Mouse (Mus musculus) kidney, adult 9 months (tissue): ENCODE measurements around the gene B830017H08Rik.
A peak's percentile ranks its signal among the peaks of the same experiment; 100 is the strongest.

ENCODE experiments used
- DNase-seq: peaks from one replicate; pipeline ENCODE4 v3.0.0; 2022

Gene B830017H08Rik

DNA sequence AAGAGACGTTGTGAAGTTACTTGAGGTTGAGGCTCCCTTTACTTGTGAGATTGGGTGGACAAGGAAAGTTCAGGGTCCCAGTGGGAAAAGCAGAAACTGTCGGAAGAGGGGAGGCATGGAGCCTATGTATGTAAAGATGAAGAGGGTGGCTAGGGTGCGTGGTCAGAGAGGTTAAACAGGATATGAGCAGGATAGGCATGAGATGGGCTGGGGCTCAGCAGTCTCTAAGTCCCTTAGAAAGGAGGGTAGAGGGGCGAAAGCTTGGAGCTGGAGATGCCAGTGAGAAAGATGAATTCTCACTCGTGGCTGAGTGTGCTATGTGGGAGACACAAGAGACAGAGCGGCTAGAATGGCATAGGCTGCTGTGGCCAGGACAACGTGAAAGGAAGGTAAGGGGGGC lies at the start of gene B830017H08Rik:
TSS of gene B830017H08Rik (plus strand) at position 301 of the 400 bp plus-strand sequence.
- DNase-seq: no peak

DNA sequence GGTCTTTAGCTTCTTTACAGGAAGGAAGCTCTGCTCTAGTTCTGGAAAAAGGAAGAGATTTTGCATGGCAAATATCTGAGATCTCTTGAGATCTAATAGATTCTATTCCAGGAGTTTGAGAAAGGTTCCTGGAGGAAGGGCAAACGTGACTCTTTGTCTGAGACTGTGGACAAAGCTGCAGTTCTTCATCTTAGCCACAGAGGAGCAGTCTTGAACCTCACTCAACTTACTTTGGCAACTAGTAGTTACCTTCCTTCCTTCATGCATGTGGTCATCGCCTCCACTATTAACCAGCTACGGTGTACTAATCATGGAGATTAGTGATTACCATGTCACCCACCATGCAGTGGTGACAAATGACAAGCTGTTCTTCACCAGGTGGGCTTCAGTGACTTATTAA lies 47.6 kb upstream of the B830017H08Rik start:
- DNase-seq: no peak

DNA sequence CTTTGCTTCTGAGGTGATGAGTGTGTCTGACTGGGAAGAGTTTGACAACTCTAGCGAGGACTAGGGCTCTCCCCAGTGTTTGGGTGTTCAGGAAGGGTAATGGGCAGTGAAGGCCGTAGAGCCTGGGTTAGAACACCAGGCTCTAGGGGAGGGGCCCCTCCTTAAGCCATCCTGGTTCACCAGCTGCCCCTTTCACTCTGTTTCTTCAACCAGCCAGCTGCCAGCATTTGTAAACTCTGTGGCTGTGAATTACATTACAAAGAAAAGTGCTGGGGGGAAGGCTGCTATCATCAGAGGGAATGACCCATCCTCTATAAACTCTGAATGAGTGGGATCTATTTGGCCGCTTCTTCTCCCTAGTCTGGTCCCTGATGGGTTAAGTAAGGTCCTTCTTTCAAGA lies 40.2 kb upstream of the B830017H08Rik start:
- DNase-seq: no peak

DNA sequence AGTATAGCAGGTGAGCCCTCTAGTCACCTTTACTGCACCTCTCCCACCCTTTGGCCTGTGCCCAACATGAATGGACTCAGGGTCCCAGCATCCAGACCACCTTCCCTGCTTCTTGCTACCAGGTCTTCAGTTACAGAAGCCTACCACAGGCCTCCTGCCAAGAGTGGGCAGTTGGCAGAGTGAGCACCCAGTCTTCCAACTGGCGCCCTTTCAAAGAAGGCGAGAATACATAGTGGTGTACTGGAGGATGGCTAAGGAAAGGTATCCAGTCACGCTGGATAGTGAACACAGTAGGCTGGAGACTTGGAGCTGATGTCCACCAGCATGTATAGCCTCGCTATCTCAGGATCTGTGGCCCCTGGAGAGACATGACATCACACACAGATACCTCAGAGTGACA lies 38.9 kb upstream of the B830017H08Rik start:
- DNase-seq: no peak

DNA sequence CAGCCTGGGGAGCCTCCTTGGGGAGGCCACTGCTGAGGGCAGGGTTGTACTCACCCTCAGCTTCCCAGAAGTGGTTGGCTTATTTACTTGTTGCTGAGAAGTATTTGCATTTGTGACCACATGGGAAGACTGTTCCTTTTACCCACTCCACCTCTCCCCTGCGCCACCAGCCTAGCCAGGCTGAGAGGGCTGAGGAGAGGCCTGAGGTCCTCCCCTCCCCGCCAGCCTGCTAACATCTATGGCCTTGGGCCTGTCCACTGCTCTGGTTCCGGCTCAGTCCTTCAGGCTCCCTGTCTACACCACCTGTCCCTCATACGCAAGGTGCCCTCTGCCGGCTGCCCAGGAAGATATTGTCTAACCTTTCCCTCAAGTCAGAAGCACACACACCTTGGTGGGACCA lies 37.3 kb upstream of the B830017H08Rik start:
- no peak for DNase-seq

DNA sequence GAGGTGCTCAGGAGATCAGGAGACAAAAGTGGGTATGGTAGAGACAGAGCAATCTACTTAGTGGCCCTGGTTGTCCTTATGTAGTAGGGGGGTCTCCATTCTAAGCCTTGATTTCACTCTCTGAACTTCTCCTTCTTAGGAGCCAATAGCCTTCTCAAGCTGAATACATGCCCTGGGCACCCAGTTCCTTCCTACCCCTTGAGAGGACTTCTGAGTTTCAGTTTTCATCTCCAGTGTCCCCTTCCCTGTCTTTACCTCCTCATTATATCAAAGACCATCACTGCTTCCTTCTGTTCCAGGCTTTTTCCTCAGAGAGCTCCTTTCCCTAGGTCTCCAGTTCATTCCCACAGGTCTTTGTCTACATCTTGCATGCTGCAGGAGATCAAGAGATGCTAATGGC lies 36.4 kb upstream of the B830017H08Rik start:
- no peak for DNase-seq

DNA sequence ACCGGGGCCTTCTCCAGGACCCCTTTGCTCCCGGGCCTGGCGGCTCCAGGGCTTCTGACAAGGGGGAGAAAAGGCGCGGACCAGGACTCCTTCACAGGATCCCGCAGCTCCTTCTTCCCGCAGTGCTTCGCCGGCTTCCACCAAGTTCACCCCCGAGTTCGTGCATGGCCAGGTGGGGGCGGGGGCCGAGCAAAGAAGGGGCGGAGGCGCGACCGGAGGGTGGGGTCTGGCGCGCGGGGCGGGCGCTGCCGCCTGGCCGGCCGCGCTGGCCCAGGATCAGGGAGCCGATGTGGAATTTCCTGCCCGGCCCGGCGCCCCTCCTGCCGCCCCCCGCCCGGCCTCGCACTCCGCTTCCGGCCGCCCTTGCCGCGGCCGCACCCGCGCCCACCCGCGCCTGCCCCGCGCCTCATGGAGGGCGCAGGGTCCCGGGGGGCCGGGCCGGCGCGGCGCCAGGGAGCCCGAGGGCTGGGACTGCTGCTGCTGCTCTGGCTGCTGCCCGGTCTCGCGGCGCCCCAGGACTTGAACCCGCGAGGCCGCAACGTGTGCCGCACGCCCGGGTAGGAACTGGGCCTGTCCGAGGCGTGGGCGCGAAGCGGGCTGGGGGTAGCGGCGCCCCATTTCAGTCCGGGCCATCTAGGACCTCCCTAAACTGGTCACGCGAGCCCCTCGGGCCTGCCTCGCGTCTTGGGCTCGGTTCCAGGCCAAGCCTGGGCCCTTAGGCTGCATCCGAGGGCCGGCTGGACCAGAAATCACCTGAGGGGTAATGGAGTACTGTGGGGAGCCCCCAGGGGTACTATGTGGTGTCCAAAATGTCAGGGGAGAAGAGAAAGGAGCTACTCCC lies 35.7 kb upstream of the B830017H08Rik start, which contains the start of gene Scarf2:
TSS of gene Scarf2 (plus strand) at position 312 of the 841 bp plus-strand sequence.
- DNase-seq: no peak

DNA sequence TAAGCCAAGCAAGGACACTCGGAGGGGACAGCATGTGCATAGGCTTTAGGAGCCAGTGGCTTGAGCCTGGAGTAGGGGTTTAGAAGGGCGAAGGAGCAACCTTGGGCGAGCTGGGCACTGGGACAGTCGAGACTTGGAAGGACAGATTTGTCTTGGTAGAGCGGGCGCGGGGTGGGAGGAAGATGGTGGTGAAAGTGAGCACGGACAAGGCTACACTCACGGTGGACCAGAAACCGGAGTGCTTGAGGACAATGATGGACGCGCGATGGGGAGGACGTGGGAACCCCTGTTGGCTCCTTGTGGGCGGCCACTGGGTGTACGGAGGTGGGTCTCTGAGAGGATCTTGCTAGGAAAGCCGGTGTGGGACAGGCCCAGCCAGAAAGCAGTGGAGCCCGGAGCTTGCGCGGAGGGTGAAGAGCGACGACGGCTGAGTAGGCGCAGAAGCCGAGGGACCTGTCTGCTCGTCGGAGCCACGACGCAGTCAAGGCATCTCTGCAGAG lies 35.1 kb upstream of the B830017H08Rik start:
- DNase-seq: no peak

DNA sequence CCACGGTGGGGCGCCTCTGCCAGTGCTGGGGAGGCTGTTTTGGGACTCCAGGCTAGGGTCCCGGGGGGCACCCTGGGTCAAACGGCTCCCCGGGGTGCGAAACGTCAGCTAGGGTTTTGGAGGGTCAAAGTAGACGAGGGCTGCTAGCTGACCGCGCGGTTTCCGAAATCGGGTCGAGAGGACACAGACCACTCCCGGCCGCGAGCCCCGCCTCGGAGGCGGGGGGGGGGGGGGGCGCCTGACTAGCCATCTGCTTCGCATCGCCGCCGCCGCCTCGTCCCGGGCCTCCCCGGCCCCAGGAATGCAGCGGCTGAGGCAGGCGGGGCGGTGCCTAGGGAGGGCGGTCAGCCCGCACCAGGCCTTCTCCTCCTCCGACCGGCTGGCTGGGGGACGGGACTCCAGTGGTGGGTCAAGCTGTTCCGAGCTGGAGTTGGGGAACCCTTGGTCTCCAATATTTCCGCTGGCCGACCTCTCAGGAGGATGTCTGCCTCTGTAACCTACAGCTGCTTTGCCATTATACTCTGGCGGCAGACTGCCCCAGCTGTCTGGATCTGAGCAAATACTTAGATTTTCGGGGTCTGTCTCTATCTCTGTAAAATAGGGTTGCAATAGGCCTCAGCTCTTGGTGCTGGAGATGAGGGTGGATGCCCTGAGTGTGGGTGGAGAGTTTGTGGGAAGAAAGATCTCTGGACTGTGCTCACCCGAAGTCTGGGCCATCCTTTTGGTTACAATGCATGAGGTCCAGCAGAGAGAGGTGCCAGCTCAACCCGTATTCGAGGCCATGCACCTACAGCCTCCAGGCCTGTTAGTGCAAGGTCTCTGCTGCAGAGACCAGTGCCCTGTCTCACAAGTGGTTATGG lies 34.4 kb upstream of the B830017H08Rik start:
- peak; percentile 54 for DNase-seq

DNA sequence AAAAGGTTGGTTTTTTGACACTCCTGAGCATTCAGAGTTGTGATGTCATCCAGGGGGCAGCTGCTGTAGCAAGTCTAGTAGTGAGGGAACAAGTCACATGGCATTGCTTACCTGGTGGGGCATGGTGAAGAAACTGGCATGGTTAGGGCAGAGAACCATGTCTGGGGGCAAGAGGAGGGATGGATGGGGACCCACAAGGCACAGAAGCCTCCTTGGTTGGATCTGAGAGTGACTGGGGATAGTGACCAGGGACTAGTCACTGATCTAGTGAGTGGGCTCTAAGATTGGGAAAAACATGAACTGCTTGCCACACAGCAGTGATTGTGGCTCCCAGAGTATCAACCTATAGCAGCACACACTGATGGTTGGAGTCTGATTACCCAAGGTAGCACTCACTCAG lies 33.3 kb upstream of the B830017H08Rik start:
- no peak for DNase-seq

DNA sequence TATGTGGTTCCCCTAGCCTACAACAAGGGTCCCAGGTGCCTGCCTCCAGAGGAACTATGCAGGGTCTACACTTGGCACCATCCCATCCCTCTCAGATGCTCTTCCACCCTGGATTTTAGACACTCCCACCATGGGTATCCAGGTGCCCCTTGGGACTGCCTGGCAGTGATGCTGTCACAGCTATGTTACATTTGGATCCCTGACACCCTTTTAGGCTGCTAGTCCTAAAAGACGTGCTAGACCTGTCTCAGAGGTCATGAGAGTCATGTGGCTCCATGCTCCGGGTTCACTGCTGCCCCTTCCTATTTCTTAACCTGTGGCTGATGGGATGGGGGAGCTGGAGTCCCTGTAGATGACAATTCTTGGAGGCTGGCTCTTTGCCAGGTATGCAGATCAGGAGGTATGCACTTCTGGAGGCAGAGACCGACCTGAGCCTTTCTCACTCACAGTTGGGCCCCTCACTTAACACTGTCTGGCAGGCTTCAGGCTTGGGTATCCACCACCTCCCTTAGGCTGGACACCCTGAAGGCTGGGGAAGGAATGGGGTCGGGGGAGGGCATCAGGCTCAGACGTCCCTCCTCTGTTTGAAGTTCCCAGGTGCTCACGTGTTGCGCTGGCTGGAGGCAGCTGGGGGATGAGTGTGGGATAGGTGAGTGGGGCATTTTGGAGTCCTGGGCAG lies 31.0 kb upstream of the B830017H08Rik start:
- no peak for DNase-seq

DNA sequence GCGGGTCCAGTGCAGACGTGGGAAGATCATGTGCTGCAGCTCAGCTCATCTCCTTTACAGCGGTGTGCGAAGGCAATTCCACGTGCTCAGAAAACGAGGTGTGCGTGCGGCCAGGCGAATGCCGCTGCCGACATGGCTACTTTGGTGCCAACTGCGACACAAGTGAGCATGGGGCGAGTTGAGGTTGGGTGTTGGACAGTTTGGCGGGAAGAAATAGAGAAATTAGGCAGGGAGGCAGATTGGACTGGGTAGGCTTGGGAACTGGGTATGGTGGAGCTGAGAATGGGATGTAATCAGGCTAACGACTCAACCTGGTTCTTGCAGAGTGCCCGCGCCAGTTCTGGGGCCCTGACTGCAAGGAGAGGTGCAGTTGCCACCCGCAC lies 30.5 kb upstream of the B830017H08Rik start:
- DNase-seq: no peak

DNA sequence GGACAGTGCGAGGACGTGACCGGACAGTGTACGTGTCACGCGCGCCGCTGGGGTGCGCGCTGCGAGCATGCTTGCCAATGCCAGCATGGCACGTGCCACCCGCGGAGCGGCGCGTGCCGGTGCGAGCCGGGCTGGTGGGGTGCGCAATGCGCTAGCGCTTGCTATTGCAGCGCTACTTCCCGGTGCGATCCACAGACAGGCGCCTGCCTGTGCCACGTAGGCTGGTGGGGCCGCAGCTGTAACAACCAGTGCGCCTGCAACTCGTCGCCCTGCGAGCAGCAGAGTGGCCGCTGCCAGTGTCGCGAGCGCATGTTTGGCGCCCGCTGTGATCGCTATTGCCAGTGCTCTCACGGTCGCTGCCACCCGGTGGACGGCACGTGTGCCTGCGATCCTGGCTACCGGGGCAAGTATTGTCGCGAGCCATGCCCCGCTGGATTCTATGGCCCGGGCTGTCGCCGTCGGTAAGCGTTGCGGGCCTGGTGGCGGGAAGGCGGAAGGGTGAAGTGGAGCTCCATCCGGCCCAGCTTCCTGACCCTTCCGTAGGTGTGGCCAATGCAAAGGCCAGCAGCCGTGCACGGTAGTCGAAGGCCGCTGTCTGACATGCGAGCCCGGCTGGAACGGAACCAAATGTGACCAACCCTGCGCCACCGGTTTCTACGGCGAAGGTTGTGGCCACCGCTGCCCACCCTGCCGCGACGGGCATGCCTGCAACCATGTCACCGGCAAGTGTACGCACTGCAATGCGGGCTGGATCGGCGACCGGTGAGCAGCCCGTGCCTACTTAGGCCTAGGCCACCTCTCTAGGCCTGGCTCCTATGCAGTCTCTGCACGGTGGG lies 29.9 kb upstream of the B830017H08Rik start:
- DNase-seq: no peak

DNA sequence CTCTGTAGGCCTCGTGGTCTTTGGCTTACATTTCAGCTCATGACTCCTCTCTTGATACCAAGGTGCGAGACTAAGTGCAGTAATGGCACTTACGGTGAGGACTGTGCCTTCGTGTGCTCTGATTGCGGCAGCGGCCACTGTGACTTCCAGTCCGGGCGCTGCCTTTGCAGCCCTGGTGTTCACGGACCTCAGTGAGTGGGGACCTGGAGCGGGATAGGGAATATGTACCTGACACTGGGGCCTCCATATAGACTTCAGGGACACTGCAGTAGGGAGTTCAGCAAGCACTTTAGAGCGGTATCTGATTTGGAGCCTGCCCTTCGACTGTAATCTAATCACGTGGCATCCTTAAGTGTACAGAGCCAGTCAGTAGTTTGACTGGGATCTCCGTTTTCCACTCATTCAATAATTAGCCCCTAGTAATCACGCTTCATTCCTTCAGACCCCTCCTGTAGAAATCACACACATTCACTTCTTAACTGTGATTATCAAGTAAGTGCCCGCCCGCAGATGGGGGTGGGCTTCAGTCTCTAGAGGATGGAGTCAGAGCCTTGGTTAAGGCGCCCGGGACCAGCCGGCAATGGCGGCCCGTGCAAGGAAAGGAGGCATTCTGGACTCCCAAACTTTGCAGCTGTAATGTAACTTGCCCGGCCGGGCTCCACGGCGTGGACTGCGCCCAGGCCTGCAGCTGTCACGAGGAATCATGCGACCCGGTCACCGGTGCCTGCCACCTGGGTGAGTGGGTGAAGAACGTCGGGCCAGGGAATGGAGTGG lies 29.1 kb upstream of the B830017H08Rik start:
- DNase-seq: no peak

DNA sequence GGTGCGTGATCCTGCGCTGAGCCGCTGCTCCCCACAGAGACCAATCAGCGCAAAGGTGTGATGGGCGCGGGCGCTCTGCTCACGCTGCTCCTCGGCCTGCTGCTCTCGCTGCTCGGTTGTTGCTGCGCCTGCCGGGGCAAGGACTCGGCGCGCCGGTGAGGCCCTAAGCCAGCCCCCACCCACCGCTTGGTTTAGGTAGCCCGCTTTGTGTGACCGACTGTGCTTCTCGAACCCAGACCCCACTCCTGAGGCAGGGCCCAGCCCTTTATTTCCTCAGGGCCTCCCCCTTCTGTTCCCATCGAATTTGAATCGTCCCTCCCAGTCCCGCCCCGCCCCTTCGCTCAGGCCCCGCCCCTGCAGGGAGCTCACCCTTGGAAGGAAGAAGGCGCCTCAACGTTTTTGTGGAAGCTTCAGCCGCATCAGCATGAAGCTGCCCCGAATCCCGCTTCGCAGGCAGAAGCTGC lies 28.4 kb upstream of the B830017H08Rik start:
- DNase-seq: no peak

DNA sequence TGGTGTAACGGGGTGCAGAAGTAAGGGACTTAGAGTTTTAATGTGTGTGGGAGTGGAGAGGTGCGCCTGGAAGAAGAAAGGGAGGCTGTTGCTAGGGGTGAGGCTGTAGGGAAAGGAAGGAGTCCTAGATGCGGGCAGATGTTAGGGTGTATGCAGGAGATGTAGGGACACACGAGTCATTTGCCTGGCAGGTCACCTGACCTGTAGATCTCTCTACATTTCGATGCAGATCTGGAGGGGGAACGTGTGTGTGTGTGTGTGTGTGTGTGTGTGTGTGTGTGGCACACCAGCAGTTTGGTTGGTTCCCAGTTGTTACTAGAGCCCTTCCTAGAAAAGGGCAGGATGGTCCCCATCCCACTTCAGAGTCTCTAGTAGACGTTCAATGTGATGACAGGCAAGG lies 27.9 kb upstream of the B830017H08Rik start:
- no peak for DNase-seq

DNA sequence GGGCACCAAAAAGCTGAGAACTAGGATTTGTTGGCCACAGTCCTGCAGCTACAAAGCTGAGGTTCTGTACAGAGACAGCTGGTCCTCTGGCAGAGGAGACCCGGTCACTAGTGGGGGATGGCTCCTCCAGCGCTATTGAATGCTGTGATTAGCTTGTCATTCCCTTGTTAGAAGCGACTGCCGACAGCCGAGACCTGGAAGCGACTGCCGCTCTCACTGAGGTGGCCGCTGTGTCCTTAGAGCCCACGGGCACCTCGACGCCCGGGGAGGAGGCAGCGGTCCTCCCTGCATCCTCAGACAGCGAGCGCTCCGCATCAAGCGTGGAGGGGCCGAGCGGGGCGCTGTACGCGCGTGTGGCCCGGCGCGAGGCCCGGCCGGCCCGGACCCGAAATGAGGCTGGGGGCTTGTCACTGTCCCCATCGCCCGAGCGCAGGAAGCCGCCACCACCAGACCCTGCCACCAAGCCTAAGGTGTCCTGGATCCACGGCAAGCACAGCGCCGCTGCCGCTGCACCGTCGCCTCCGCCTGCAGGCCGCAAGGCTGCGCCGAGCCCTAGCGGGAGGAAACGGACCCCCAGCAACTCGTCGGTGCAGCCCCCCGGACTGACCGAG lies 26.2 kb upstream of the B830017H08Rik start:
- no peak for DNase-seq

DNA sequence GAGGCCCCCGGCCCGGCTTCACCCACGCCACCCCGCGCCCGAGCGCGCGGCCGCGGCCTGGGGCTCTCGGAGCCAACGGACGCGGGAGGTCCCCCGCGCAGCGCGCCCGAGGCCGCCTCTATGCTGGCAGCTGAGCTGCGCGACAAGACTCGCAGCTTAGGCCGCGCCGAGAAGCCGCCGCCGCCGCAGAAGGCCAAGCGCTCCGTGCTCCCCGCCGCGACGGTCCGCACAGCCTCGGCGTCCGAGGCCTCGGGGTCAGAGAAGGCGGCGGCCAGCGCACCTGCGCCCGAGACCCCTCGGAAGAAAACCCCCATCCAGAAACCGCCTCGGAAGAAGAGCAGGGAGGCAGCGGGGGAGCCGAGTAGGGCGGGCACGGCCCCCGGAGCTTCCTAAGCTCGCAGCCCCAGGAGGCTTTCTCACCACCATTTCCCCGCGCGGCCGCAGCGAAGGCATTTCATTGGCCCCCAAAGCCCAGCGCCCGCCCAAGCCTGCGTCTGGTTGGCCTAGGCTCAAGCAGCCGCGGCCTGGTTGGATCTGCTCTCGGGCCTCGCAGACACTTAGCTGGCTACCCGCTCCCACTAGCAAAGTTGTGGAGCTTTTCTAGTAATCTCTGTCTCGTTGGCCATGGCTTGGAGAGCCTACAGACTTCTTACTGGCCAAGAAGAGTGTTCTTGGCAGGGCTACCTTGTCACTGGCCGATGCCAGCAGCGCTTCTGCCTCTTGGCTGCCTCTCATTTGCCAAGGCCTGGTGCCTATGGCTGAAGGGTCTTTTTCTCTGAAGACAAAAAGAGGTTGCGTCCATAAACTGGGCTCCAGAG lies 25.5 kb upstream of the B830017H08Rik start:
- DNase-seq: peak; percentile 79

DNA sequence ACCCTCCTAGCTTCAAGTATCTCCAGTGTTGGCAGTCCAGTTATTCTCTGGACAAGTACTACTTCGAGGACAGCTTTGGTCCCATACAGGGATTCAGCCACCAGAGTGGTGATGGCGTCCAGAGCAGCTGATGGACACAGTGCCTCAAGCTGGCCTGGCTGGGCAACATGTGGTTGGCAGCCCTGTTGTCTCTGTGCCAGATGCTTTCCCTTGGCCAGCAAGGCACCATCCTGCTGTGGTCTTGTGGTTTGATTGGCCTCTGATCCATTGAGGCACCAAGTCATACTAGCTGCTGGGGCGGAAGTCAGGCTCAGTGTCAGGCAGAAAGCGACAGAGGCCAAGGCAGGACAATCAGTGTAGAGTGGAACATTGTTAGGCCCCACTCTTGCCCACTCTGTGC lies 23.8 kb upstream of the B830017H08Rik start:
- DNase-seq: no peak

DNA sequence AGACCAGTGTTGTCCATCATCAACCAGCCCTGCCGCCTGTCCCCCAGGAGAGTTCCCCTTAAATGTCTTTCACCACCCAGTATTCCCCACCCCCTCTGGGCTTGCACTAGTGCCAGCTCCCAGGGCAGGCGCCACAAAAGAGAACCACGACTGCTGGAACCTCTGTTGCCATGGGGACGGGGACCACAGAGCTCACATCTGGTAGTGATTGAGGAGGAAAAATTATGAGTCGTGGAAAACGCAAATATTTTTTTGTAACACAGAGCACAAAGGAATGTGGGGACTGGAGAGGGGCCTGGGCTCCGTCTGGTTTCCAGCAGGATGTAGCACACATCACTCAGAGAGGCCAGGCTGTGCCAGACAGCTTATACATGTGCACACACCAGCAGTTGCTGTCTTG lies 23.2 kb upstream of the B830017H08Rik start:
- no peak for DNase-seq
